Mouse (Mus musculus) megakaryocyte, embryonic 14.5 days (primary cell): Measurements from ENCODE around the gene Klf14.

Source experiments
- FLI1 ChIP-seq: IDR thresholded peaks from 2 replicates; pipeline ENCODE4 v1.6.1; 2012; ENCODE audit warnings: low read length, inconsistent platforms, mixed read lengths
- GATA1 ChIP-seq: IDR thresholded peaks from 3 replicates; pipeline ENCODE4 v1.6.1; 2012; ENCODE audit warnings: mixed read lengths, low read length, inconsistent platforms, borderline replicate concordance

- TF ChIP-seq GATA1 (no peak), FLI1 (no peak)
These were observed 24.1 kb upstream of the Klf14 start for GRCm38 (mm10) chr6:30983021-30983420.
